Mouse (Mus musculus): Measurements from ENCODE around the gene Slfn2. TPM values are rescaled to one million over a fixed set of nuclear protein-coding genes. Genes with fewer than 3 reads are reported as not detected.

Slfn2 gene
- polyA plus RNA-seq, 1 experiment from 2014 or later, result 19.0 TPM

GRCm38 (mm10) chr11:83066640-83067531, 2.0 kb downstream of the Slfn2 start:
- Histone ChIP-seq H3K4me2 (replicated peaks; ENCODE audit: low read depth, low read length) (no peak overlapping the region), H3K36me3 (ENCODE audit: insufficient read depth, low read length) (no peaks in the 10 kb centered on the region), H3K27me3 (replicated peaks; ENCODE audit: insufficient read depth, low read length) (no peaks in the 10 kb centered on the region), H3K9me3 (ENCODE audit: low read length) (no peaks in the 10 kb centered on the region), H3K4me1 (ENCODE audit: insufficient read depth, low read depth, low read length) (no peaks in the 10 kb centered on the region), H3K27ac (ENCODE audit: low read length) (no peak overlapping the region), H3K9ac (replicated peaks; ENCODE audit: low read depth) (no peak overlapping the region), H3K4me3 (ENCODE audit: low read depth, low read length) (peak overlapping the region; percentile 10; the same call in 1 of the 2 replicates)
- no peak; the same call in 1 of the 2 replicates for ATAC-seq
- TF ChIP-seq CTCF (IDR thresholded peaks at IDR 0.05), result no peak
- no peak for TF ChIP-seq EP300 (IDR thresholded peaks at IDR 0.05)
- DNase-seq (ENCODE audit: low spot score), result peak; percentile 24
- 46% methylated on average over 11 of the region's 11 CpGs for WGBS

- Histone ChIP-seq H3K9me3 (ENCODE audit: low read length) (no peaks in the 10 kb centered on the region), H3K4me2 (replicated peaks; ENCODE audit: low read depth, low read length) (no peak overlapping the region), H3K36me3 (ENCODE audit: insufficient read depth, low read length) (no peaks in the 10 kb centered on the region), H3K4me1 (ENCODE audit: insufficient read depth, low read depth, low read length) (no peaks in the 10 kb centered on the region), H3K4me3 (ENCODE audit: low read depth, low read length) (no peak overlapping the region; the same call in 1 of the 2 replicates), H3K27ac (ENCODE audit: low read length) (no peak overlapping the region), H3K9ac (replicated peaks; ENCODE audit: low read depth) (no peak overlapping the region), H3K27me3 (replicated peaks; ENCODE audit: insufficient read depth, low read length) (no peaks in the 10 kb centered on the region)
- DNase-seq (ENCODE audit: low spot score), result no peak
- no peak for ATAC-seq
- peak; percentile 28; the same call in 1 of the 2 replicates for TF ChIP-seq CTCF (IDR thresholded peaks at IDR 0.05)
- no peak for TF ChIP-seq EP300 (IDR thresholded peaks at IDR 0.05)
- WGBS, result 74% methylated on average over 4 of the region's 4 CpGs
Measured at GRCm38 (mm10) chr11:83067982-83068694, 3.2 kb downstream of the Slfn2 start.

DNA sequence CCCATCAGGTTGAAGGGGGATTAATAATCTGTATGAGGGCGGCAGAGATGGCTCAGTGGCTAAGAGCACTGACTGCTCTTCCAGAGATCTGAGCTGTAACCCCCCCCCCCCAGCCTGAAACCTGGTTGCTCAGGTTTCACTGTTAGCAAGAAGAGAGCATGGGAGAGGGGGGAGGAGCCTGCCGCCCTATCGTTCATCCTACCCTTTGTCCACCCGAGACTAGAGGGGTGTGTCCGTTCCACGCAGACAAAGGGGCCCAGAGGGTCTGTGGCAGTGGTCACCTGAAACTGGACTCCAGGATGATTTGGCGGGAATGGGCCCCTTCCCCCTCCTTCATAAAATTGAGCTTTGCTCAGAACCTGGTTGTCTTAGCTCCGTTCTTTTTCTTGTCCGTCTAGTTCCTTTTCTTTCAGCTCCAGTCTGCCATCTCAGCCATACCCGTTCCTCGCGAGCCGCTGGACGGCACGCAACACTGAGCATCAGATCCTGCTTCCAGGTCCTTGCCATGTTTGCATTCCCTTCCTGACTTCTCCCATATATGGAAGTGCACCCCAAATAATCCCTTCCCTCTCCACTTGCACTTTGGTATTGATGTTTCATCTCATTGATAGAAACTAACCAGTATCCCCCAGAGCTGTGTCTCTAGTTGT, 5.5 kb downstream of the Slfn2 start:
- H3K27ac ChIP-seq (ENCODE audit: low read length), result no peak overlapping the region

GRCm38 (mm10) chr11:83077714-83078422, 13.0 kb downstream of the Slfn2 start:
- Histone ChIP-seq H3K4me2 (replicated peaks; ENCODE audit: low read depth, low read length) (no peak overlapping the region), H3K4me1 (ENCODE audit: insufficient read depth, low read depth, low read length) (no peaks in the 10 kb centered on the region), H3K4me3 (ENCODE audit: low read depth, low read length) (no peak overlapping the region), H3K27me3 (replicated peaks; ENCODE audit: insufficient read depth, low read length) (no peaks in the 10 kb centered on the region), H3K9me3 (ENCODE audit: low read length) (no peaks in the 10 kb centered on the region), H3K27ac (ENCODE audit: low read length) (peak overlapping the region; percentile 87), H3K36me3 (ENCODE audit: insufficient read depth, low read length) (no peaks in the 10 kb centered on the region), H3K9ac (replicated peaks; ENCODE audit: low read depth) (no peak overlapping the region)
- ATAC-seq, result peak; percentile 95
- WGBS, result 31% methylated on average over 3 of the region's 3 CpGs
- DNase-seq (ENCODE audit: low spot score), result peak; percentile 90
- TF ChIP-seq EP300 (IDR thresholded peaks at IDR 0.05) (peak; percentile 86), CTCF (IDR thresholded peaks at IDR 0.05) (no peak)

More for the DNA sequence above, 5.5 kb downstream of the Slfn2 start:
- Histone ChIP-seq H3K27me3 (replicated peaks; ENCODE audit: insufficient read depth, low read length) (no peaks in the 10 kb centered on the region), H3K4me1 (ENCODE audit: insufficient read depth, low read depth, low read length) (no peaks in the 10 kb centered on the region), H3K4me2 (replicated peaks; ENCODE audit: low read depth, low read length) (no peak overlapping the region), H3K4me3 (ENCODE audit: low read depth, low read length) (no peak overlapping the region), H3K9ac (replicated peaks; ENCODE audit: low read depth) (no peak overlapping the region), H3K9me3 (ENCODE audit: low read length) (no peaks in the 10 kb centered on the region), H3K36me3 (ENCODE audit: insufficient read depth, low read length) (no peaks in the 10 kb centered on the region)
- no peak for ATAC-seq
- DNase-seq (ENCODE audit: low spot score), result no peak
- TF ChIP-seq CTCF (IDR thresholded peaks at IDR 0.05) (no peak), EP300 (IDR thresholded peaks at IDR 0.05) (no peak)
- 86% methylated on average over 15 of the region's 15 CpGs for WGBS

DNA sequence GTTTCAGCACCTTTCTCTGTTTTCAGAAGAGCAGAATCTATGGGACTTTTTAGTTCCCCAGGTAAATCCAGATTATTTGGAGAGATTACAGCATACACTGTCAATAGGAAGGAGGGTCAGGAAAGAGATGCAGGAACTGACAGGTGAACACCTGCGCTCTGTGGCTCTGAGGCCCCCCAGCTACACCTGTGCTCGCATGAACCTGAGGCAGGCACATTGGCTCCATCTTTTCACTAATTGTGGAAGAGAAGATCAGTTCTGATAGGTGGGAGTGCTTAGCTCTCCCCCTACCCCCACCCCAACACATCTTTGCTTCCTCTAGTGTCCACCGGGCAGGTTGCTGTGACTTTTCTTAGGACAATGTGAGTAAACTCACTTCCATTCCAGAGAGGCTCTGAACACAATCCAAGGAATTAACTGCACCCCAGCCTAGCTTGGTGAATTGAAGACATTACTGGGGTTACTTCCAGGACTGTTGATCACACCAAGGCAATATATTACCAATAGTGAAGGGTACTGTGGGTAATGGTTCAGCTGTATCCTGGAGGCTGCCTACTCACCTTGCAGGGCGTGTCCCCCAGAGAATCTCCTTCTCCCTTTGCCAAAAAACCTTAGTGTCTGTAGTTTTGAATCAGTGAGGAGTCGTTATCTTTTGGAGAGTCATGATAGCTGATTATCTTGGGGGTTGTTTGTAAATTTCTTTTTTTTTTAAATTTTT, 13.7 kb downstream of the Slfn2 start:
- Histone ChIP-seq H3K4me2 (replicated peaks; ENCODE audit: low read depth, low read length) (no peak overlapping the region), H3K9ac (replicated peaks; ENCODE audit: low read depth) (no peak overlapping the region), H3K4me3 (ENCODE audit: low read depth, low read length) (no peak overlapping the region), H3K27me3 (replicated peaks; ENCODE audit: insufficient read depth, low read length) (no peaks in the 10 kb centered on the region), H3K27ac (ENCODE audit: low read length) (peak overlapping the region; percentile 87), H3K9me3 (ENCODE audit: low read length) (no peaks in the 10 kb centered on the region), H3K4me1 (ENCODE audit: insufficient read depth, low read depth, low read length) (no peaks in the 10 kb centered on the region), H3K36me3 (ENCODE audit: insufficient read depth, low read length) (no peaks in the 10 kb centered on the region)
- no peak for TF ChIP-seq CTCF (IDR thresholded peaks at IDR 0.05)
- TF ChIP-seq EP300 (IDR thresholded peaks at IDR 0.05), result no peak
- DNase-seq (ENCODE audit: low spot score) (no peak), ATAC-seq (peak; percentile 16; the same call in 1 of the 2 replicates)
- 73% methylated on average over 5 of the region's 5 CpGs for WGBS

All from lung, postnatal 0 days (tissue).